Mouse (Mus musculus) left cerebral cortex, postnatal 4 days (tissue): ENCODE measurements around the gene Mrpl52. TPM values are rescaled to one million over a fixed set of nuclear protein-coding genes. Genes with fewer than 3 reads are reported as not detected.
A peak's percentile ranks its signal among the peaks of the same experiment; 100 is the strongest.

Experiments
- DNase-seq: peaks from one replicate; pipeline ENCODE4 v3.0.0-alpha.2; 2022
- intact Hi-C: fragments of 180-260 bp; cut with DNase I; formaldehyde crosslinking; loops from one replicate; pipeline ENCODE4 v1.15.1; 2025
- total RNA-seq, 2 experiments: library from RNA; stranded (reverse); gene quantifications; 2 replicates each; pipeline ENCODE4 v1.2.3; 2021

Gene Mrpl52
- total RNA-seq, 2 experiments from 2014 or later = 147 to 150 TPM

GRCm38 (mm10) chr14:54409980-54410810 is 16.5 kb upstream of the Mrpl52 start:
- intact Hi-C loops = loop anchor here (10.0 kb wide), 2 partner anchors 145 to 235 kb away; partner anchors contain the start of genes Cdh24 and Gm17606
- no peak for DNase-seq

DNA sequence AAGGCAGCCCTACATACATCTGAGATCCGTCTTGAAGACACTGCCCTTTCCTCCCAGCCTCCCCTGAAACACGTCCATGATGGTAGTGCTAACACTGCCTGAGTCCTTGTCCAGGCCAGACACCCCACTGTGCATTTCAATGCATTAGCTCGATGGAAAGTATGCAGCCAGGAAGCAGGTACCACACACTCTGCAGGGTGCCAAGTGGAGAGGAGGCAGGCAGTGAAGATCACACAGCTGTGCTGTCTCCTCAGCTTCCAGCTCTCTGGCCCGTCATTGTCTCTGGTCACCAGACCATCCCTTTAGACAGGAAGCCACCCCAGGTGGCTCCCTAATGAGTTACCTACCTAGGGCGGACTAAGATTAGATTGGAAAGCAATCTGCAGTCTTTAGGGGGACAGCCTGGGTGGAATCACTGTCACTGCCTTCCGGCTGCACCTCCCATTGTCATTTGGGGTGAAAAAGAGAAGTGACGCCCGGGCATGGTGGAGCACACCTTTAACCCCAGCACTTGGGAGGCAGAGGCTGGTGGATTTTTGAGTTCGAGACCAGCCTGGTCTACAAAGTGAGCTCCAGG is 14.6 kb upstream of the Mrpl52 start:
- DNase-seq = no peak
- intact Hi-C loops = loop anchor here (10.0 kb wide), 2 partner anchors 147 to 233 kb away; partner anchors contain the start of genes Cdh24 and Gm17606

GRCm38 (mm10) chr14:54412629-54413170 is 14.0 kb upstream of the Mrpl52 start:
- DNase-seq = peak; percentile 38
- intact Hi-C loops = loop anchor here (10.0 kb wide), 2 partner anchors 148 to 232 kb away; partner anchors contain the start of genes Cdh24 and Gm17606

DNA sequence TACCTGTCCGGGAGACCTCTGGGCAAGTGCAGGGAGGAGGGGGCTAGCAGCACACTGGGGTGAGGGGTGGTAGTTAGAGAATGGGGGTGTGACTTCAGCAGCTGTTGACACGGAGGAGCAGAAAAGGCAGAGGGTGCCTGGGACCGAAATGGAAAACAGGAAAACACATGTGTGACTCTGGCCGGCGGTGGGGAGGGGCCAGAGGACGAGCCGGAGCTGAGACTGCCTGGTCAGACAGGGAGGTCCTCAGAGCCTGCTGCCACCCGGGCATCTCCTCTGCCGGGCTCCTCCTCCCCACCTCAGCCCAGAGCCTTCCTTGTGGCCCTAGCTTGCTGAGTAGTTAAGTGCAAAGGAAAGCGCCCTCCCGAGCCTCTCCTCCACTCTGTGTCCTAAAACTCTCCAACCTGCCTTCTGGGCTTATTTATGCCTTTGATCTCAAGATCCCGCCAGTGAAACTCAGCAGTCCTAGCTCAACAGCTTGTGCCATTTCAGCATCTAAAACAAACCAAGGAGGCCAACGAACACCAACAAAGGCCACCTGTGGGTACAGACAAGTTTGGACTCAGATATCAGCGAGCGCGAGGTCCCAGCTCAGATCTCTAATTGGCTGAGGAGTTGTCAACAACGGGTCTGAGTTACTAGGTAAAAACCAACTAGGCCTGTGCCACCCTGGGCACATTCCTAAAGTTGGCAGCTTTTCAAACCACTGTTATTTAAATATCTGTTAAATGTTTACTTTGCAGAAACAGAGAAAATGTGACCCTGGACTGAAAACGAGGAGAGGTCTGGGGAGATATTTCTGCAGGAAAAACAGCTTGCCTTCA is 12.6 kb upstream of the Mrpl52 start:
- intact Hi-C loops = loop anchor here (10.0 kb wide), 2 partner anchors 149 to 231 kb away; partner anchors contain the start of genes Cdh24 and Gm17606

DNA sequence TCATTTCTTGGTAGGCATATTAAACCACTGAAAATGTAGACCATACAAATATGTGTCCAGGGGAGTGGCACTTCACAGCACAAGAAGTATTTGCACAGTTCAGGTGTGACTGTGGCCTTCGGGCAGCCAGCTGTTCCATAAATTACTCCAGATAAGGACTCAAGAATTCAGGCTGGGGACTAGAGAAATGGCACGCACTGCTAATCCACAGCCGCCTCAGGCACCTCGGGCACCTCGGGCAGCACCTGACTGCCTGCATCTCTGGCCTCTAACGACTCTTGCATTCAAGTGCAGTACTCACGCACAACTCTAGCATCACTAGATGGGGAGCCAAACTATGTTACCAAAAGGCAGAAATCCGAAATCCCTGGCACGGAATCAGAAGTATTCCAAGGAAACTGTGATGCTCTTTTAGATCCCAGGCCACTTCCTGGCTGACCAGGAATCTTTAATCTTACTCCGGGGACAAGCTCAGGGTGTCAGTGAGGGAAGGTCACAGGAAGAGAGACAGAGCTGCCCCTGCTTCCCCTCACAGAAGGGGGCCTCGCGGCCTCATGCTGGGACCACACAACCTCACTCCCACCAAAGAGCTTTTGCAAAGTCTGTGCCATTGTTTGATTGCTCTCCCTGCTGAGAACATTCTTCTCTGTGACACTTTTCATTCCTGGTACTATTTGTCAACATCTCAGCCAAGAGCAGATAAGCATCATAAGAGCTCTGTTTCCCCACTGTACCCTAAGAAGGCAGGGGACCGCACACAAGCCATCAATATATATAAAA is 11.3 kb upstream of the Mrpl52 start:
- DNase-seq = no peak
- intact Hi-C loops = loop anchor here (10.0 kb wide), 2 partner anchors 151 to 229 kb away; partner anchors contain the start of genes Cdh24 and Gm17606

More for the DNA sequence above, 12.6 kb upstream of the Mrpl52 start:
- DNase-seq = no peak

- DNase-seq = no peak
- intact Hi-C loops = loop anchor here (10.0 kb wide), 2 partner anchors 152 to 228 kb away; partner anchors contain the start of genes Cdh24 and Gm17606
Observed at GRCm38 (mm10) chr14:54416229-54416775, 10.4 kb upstream of the Mrpl52 start.

DNA sequence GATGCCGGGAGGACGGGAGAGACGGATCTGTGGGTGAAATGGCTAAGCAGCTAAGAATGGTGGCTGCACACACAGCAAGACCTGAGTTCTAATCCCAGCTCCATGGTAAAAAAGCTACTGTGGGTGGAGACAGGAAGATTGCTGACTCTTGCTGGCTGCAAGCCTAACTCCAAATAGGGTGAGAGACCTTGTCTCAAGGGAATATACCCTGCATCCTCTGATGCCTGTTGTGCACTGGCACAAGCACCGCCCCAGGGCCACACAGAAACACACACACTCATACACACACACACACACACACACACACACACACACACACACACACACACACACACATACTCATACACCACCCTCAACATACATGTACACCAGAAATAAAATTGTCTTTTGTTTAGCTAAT is 9.9 kb upstream of the Mrpl52 start:
- intact Hi-C loops = loop anchor here (10.0 kb wide), 2 partner anchors 152 to 228 kb away; partner anchors contain the start of genes Cdh24 and Gm17606
- no peak for DNase-seq

DNA sequence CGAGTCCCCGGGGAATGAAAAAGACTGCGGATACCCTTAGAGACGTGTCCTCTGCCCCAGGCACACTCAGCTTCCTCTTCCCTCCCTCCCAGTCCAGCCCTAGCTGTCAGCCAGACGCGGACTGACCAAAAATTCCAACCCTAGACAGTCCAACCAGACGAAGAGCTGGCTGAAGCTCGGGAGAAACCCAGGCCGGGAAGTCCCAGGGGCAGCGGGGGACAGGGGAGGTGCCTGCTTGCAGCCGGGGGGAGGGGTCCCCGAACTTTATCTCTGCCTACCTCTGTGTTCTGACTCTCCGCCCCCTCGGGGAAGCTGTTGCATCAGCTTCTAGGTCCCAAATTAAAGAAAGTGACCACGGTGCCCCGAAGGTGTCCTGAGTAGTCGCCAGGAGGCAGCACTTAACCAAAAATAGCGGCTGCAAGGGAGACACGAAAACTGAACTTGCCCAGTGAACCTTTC is 9.1 kb upstream of the Mrpl52 start, which contains the start of gene Slc7a7:
Slc7a7 (minus strand) TSS at position 158 of the 459 bp plus-strand sequence.
- no peak for DNase-seq
- intact Hi-C loops = loop anchor here (10.0 kb wide), 2 partner anchors 153 to 227 kb away; partner anchors contain the start of genes Cdh24 and Gm17606

GRCm38 (mm10) chr14:54421014-54421413 is 5.7 kb upstream of the Mrpl52 start:
- intact Hi-C loops = no loop called here
- no peak for DNase-seq

GRCm38 (mm10) chr14:54423406-54423805 is 3.3 kb upstream of the Mrpl52 start:
- intact Hi-C loops = no loop called here
- DNase-seq = no peak

DNA sequence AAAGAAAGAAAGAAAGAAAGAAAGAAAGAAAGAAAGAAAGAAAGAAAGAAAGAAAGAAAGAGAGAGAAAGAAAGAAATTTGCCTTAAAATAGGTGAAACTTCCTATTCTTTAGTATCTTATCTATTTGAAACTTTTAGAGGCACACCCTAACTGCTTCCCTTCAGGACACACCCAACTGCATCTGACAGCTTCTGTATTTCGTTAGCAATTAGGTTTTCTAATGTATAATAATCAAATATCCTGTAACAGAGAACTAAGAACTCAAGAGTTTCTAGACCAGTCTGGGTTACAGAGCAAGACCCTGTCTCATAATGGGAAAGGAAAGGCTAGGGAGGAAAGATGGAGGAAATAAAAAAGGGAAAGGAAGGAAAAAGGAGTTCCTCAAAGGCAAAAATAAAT is 2.1 kb upstream of the Mrpl52 start:
- intact Hi-C loops = no loop called here
- DNase-seq = no peak

DNA sequence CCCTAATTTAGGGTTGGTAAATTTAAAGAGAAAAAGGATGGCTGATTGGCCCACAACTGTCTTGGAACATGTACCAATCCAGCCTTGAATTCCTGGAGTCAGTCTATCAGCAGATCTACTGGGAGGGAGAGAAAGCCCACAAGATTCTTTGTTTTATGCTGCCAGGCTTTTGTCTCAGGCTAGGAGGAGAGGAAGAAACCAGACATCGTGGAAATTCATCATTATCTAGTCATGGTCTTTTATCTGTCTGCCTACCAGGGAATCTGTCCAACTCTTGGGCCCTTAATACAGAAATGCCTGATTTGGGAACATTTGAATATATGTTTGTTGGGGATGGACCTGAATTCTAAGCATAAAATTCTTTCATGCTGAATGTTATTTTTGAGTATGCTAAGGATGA is 1.2 kb upstream of the Mrpl52 start:
- no peak for DNase-seq
- intact Hi-C loops = no loop called here

GRCm38 (mm10) chr14:54426003-54426688 is 563 bp upstream of the Mrpl52 start:
- DNase-seq = no peak
- intact Hi-C loops = no loop called here

DNA sequence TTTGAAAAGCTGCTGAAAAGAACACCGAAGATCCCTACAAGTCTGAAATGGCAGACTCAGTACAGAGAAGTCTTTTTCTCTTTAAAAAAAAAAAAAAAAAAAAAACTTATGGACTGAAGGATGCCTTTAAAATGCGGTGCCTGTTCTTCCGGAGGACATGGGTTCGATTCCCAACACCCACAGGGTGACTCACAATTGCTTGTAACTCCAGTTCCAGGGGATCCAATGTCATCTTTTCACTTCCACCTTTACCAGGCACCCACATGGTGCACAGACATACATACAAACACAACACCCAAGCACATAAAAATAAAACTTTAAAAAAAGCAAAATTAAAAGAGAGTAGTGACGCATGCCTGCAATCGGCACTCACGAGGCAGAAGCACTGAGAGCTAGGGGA is 987 bp downstream of the Mrpl52 start:
- intact Hi-C loops = no loop called here
- no peak for DNase-seq

DNA sequence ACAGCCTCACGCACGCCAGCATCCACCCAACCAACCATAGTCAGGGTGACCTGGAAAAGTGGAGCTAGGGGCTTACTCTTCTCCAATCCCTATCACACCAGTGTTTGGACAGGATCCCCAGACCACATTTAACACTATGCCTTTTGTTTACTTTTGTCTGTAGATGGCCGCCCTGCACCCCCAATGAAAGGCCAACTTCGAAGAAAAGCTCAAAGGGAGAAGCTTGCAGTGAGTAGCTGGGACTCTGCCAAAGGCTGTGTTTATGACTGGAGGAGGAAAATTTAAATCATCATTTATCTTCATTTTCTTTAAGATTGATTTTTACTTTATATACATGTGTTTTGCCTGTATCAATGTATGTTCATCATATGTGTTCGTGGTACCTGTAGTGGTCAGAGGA is 1.7 kb downstream of the Mrpl52 start:
- DNase-seq = no peak
- intact Hi-C loops = no loop called here

DNA sequence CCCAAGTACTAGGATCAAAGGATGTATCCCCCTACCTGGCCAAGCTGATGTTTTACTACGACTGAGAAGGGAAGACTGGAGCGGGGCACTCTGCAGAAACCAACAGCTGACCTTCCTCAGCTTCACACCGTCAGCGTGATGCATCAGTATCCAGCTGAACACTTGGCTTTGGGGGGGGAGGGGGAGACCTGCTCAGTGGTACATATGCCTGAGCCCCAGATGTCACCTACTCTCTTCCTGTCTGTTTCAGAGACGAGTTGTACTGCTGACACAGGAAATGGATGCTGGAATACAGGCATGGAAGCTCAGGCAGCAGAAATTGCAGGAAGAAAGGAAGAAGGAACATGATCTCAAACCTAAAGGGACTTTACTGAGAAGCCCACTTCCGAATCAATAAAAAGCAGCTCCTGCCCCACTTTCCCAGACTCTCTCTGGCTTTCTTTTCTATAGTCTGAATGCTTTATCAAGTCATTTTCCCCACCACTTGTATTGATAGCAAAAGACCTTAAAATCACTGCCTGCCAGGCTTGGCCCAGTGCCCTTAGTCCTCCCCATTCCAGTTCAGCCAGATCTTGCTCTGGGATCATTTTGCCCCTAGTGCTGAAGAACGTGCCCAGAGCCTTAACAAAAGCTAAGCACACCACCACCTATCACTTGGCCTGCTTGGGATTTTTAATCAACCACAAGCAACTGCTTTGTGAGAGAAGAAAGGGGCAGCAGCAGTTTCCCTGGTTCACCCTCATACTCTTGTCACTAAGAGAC is 2.8 kb downstream of the Mrpl52 start:
- no peak for DNase-seq
- intact Hi-C loops = no loop called here

DNA sequence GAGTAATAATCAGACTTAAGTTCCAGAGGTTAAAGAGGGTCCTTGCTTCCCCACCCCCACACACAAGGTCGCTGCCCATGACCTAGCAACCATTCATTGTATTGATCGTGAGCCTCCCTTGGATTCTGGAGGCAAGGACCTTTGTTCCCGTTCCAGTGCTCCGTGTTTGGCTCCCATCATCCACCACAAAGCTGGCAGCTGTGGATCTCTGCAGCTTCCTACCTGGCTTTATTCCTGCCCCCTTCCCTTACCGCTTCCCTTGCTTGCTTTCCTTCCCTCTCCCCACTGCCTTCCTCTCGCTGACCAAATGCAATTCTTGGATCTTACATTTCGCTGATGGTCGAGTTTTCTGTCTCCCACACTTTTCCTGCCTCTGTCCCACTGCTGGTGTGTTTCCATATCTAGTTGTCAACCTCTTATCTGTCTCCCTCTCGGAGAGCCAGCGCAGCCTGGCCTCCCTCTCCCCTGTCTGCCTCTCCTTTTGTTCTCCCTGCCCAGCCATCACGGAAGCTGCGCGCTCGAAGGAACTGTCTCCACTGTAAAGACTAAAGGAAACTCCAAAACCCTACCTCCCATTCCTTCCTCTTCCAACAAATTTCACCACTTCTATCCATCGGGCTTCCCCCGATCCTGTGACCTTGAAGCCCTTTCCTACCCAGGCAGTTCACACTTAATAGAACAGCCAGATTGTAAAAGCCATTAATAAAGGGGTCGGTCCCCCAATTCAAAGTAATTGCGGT is 3.9 kb downstream of the Mrpl52 start:
- no peak for DNase-seq
- intact Hi-C loops = no loop called here
